Mouse (Mus musculus) hindbrain, embryonic 12.5 days (tissue): ENCODE data around the gene Hbq1a. TPM values are rescaled to one million over a fixed set of nuclear protein-coding genes. Genes with fewer than 3 reads are reported as not detected.

Experiments
- ATAC-seq: fragments of 200-750 bp; cut with Nextera tagmentation; 2 replicates; pipeline ENCODE4 v1.8.0; 2017; ENCODE audit warnings: moderate TSS enrichment; ENCODE audit not compliant: low FRiP score
- H3K27ac ChIP-seq: fragments of 300-500 bp; sonication (generic); 2 replicates; pipeline ENCODE4 v1.5.1; 2016; ENCODE audit warnings: mild to moderate bottlenecking
- H3K27me3 ChIP-seq: fragments of 300-500 bp; sonication (generic); 2 replicates; pipeline ENCODE4 v1.6.1; 2016; ENCODE audit warnings: mild to moderate bottlenecking
- H3K36me3 ChIP-seq: fragments of 300-500 bp; sonication (generic); 2 replicates; pipeline ENCODE4 v1.6.1; 2016; ENCODE audit warnings: mild to moderate bottlenecking
- H3K4me1 ChIP-seq: fragments of 300-500 bp; sonication (generic); 2 replicates; pipeline ENCODE4 v1.6.1; 2016
- H3K4me2 ChIP-seq: fragments of 300-500 bp; sonication (generic); replicated peaks from 2 replicates; pipeline ENCODE4 v1.6.1; 2016; ENCODE audit warnings: mild to moderate bottlenecking
- H3K4me3 ChIP-seq: fragments of 300-500 bp; sonication (generic); 2 replicates; pipeline ENCODE4 v1.5.1; 2016; ENCODE audit warnings: mild to moderate bottlenecking
- H3K9ac ChIP-seq: fragments of 300-500 bp; sonication (generic); 2 replicates; pipeline ENCODE4 v1.6.1; 2016; ENCODE audit warnings: mild to moderate bottlenecking, moderate library complexity
- H3K9me3 ChIP-seq: fragments of 300-500 bp; sonication (generic); replicated peaks from 2 replicates; pipeline ENCODE4 v1.6.1; 2016; ENCODE audit warnings: mild to moderate bottlenecking
- WGBS: fragments of 180-500 bp; shearing (Covaris S2); methylation state at CpG from one replicate; pipeline ENCODE4 v1.1.7; 2016; 5-methylcytosine and 5-hydroxymethylcytosine counted together
- polyA plus RNA-seq: library from polyadenylated mRNA; unstranded; fragments of >200 nt; fragmentation: Nextera tagmentation; extraction: Ambion mirVana; gene quantifications from 2 replicates; pipeline ENCODE4 v1.2.1, GENCODE M21; 2016

Hbq1a gene
- polyA plus RNA-seq, 1 experiment from 2014 or later: 0.72 TPM

- Histone ChIP-seq H3K36me3 (no peaks in the 10 kb centered on the region), H3K9me3 (no peaks in the 10 kb centered on the region), H3K27me3 (peaks cover 13% of the 10 kb centered on the region), H3K4me1 (peaks cover 4% of the 10 kb centered on the region; the same call in 1 of the 2 replicates), H3K4me2 (no peak overlapping the region), H3K9ac (no peak overlapping the region), H3K4me3 (no peak overlapping the region), H3K27ac (no peak overlapping the region)
- no peak for ATAC-seq
- 94% methylated on average over 1 of the region's 1 CpGs for WGBS
These were observed 3.6 kb downstream of the Hbq1a start for GRCm38 (mm10) chr11:32303455-32303854.

DNA sequence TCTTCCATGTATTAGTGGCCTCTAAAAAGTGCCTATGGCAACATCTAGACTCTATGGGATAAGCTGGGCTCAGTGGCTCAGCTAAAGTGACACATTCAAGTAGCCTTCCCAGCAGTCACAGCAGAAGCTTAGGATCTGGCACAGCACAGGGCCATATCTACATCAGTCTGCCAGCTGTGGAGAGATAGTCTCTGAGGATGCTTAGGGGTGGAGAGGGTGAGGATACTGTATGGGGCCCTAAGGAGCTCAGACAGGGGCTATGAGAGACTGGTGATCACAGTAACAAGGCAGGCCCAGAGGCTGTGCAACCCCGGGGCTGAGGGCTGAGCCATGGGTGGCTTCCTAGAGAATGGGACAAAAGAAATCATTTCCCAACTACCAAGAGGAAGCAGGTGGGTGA is 7.1 kb downstream of the Hbq1a start:
- Histone ChIP-seq H3K4me2 (no peak overlapping the region), H3K27me3 (no peaks in the 10 kb centered on the region), H3K4me3 (no peak overlapping the region), H3K4me1 (peaks cover 7% of the 10 kb centered on the region; the same call in 1 of the 2 replicates), H3K27ac (no peak overlapping the region), H3K36me3 (no peaks in the 10 kb centered on the region), H3K9ac (no peak overlapping the region), H3K9me3 (no peaks in the 10 kb centered on the region)
- WGBS: 63% methylated on average over 1 of the region's 1 CpGs
- no peak for ATAC-seq

- ATAC-seq: no peak
- H3K9ac ChIP-seq: no peak overlapping the region
- no peaks in the 10 kb centered on the region for H3K27me3 ChIP-seq
- no peak overlapping the region for H3K4me3 ChIP-seq
- H3K27ac ChIP-seq: no peak overlapping the region
- no peaks in the 10 kb centered on the region for H3K9me3 ChIP-seq
- WGBS: 36% methylated on average over 4 of the region's 4 CpGs
- H3K4me2 ChIP-seq: no peak overlapping the region
- peaks cover 7% of the 10 kb centered on the region; the same call in 1 of the 2 replicates for H3K4me1 ChIP-seq
- no peaks in the 10 kb centered on the region for H3K36me3 ChIP-seq
These were observed 9.6 kb downstream of the Hbq1a start for GRCm38 (mm10) chr11:32309446-32309845.

- Histone ChIP-seq H3K36me3 (no peaks in the 10 kb centered on the region), H3K27me3 (no peaks in the 10 kb centered on the region), H3K4me3 (no peak overlapping the region), H3K27ac (no peak overlapping the region), H3K9ac (no peak overlapping the region), H3K9me3 (no peaks in the 10 kb centered on the region), H3K4me2 (no peak overlapping the region), H3K4me1 (peaks cover 7% of the 10 kb centered on the region; the same call in 1 of the 2 replicates)
- ATAC-seq: no peak
- 68% methylated on average over 3 of the region's 3 CpGs for WGBS
These were observed 10.1 kb downstream of the Hbq1a start for GRCm38 (mm10) chr11:32309928-32310327.

GRCm38 (mm10) chr11:32316009-32316408 is 16.1 kb downstream of the Hbq1a start:
- Histone ChIP-seq H3K36me3 (no peaks in the 10 kb centered on the region), H3K9me3 (no peaks in the 10 kb centered on the region), H3K4me2 (no peak overlapping the region), H3K4me1 (peaks cover 3% of the 10 kb centered on the region; the same call in 1 of the 2 replicates), H3K9ac (no peak overlapping the region), H3K4me3 (no peak overlapping the region), H3K27me3 (no peaks in the 10 kb centered on the region), H3K27ac (no peak overlapping the region)
- no peak for ATAC-seq
- 90% methylated on average over 3 of the region's 3 CpGs for WGBS

DNA sequence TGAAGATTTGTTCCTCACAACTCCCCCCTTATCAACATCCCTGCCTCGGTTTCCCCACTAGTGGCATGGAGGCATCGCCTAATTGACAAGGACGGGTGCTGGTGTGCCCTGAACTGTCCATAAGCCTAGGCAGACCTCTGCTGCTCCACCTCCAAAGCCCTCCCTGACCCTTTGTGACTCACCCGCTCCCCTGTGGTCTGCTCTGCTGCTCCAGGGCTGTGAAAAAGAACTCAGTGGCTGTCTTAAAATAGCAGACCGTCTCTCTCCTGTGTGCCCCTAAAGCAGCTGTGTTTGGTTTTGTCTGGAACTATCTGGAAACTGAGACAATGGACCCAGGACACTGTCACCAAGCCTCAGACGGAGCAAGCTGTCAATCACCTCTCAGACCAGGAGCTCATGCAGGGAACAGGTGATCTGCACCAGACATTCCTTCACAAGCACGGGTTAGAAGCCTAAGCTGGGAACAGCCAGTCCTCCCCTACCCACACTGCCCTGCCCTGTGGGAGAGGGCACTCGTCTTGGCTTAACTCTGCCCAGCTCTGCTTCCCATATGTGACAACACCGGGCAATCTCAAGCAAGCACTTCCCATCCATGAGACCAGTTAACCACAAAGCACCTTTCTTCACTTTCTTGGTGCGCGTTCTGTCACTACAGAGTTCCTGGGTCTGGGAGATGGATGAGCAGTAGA is 20.8 kb downstream of the Hbq1a start:
- Histone ChIP-seq H3K4me1 (peaks cover 6% of the 10 kb centered on the region; the same call in 1 of the 2 replicates), H3K36me3 (no peaks in the 10 kb centered on the region), H3K9me3 (no peaks in the 10 kb centered on the region), H3K27ac (no peak overlapping the region), H3K27me3 (no peaks in the 10 kb centered on the region), H3K4me2 (no peak overlapping the region), H3K9ac (no peak overlapping the region), H3K4me3 (no peak overlapping the region)
- ATAC-seq: no peak
- WGBS: 62% methylated on average over 11 of the region's 11 CpGs

- Histone ChIP-seq H3K4me3 (no peak overlapping the region), H3K4me2 (no peak overlapping the region), H3K4me1 (peaks cover 6% of the 10 kb centered on the region; the same call in 1 of the 2 replicates), H3K9ac (no peak overlapping the region), H3K9me3 (no peaks in the 10 kb centered on the region), H3K27me3 (no peaks in the 10 kb centered on the region), H3K36me3 (no peaks in the 10 kb centered on the region), H3K27ac (no peak overlapping the region)
- WGBS: 44% methylated on average over 8 of the region's 8 CpGs
- ATAC-seq: no peak
These were observed 21.3 kb downstream of the Hbq1a start for GRCm38 (mm10) chr11:32321196-32321565.

DNA sequence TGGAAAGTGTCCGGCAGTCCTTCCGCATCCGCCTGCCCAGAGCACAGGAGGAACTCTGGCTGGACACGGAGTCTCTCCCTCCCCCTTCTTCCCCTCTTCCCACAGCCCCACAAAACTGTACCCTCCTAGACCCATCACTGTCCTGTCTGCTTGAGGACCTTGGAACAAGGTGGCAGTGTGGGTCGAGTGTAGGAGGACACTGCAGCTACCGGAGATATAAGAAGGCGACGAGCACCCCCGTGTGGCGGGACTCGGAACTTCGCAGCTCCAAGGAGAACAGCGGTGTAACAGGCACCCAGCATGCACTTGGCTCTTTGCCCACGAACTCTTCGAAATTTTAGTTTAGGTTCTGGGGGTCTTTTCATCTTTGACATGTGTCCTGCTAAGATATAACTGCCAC is 24.7 kb downstream of the Hbq1a start:
- Histone ChIP-seq H3K36me3 (no peaks in the 10 kb centered on the region), H3K9ac (no peak overlapping the region), H3K27me3 (no peaks in the 10 kb centered on the region), H3K4me1 (peaks cover 6% of the 10 kb centered on the region; the same call in 1 of the 2 replicates), H3K27ac (no peak overlapping the region), H3K9me3 (no peaks in the 10 kb centered on the region), H3K4me2 (peak overlapping the region; percentile 31), H3K4me3 (0 out of 2 replicates have a peak overlapping the region, but pooled peaks have one; percentile 10)
- 9% methylated on average over 15 of the region's 15 CpGs for WGBS
- peak; percentile 78 for ATAC-seq

GRCm38 (mm10) chr11:32331075-32331474 is 31.2 kb downstream of the Hbq1a start:
- 42% methylated on average over 6 of the region's 6 CpGs for WGBS
- H3K27me3 ChIP-seq: no peaks in the 10 kb centered on the region
- no peak overlapping the region for H3K4me3 ChIP-seq
- H3K9ac ChIP-seq: no peak overlapping the region
- no peak overlapping the region for H3K4me2 ChIP-seq
- no peak overlapping the region for H3K27ac ChIP-seq
- H3K9me3 ChIP-seq: no peaks in the 10 kb centered on the region
- H3K36me3 ChIP-seq: no peaks in the 10 kb centered on the region
- H3K4me1 ChIP-seq: peaks cover 8% of the 10 kb centered on the region
- ATAC-seq: no peak

- H3K4me1 ChIP-seq: peaks cover 8% of the 10 kb centered on the region
- H3K36me3 ChIP-seq: no peaks in the 10 kb centered on the region
- ATAC-seq: no peak
- no peak overlapping the region for H3K4me3 ChIP-seq
- H3K4me2 ChIP-seq: no peak overlapping the region
- no peak overlapping the region for H3K9ac ChIP-seq
- 65% methylated on average over 5 of the region's 5 CpGs for whole genome bisulfite sequencing
- no peaks in the 10 kb centered on the region for H3K9me3 ChIP-seq
- H3K27ac ChIP-seq: no peak overlapping the region
- no peaks in the 10 kb centered on the region for H3K27me3 ChIP-seq
These were observed 32.0 kb downstream of the Hbq1a start for GRCm38 (mm10) chr11:32331861-32332260.

- no peaks in the 10 kb centered on the region for H3K27me3 ChIP-seq
- no peaks in the 10 kb centered on the region for H3K36me3 ChIP-seq
- no peak overlapping the region for H3K4me3 ChIP-seq
- ATAC-seq: no peak
- no peak overlapping the region for H3K27ac ChIP-seq
- 77% methylated on average over 2 of the region's 2 CpGs for WGBS
- no peak overlapping the region for H3K9ac ChIP-seq
- H3K4me2 ChIP-seq: no peak overlapping the region
- no peaks in the 10 kb centered on the region for H3K9me3 ChIP-seq
- H3K4me1 ChIP-seq: peaks cover 8% of the 10 kb centered on the region
These were observed 33.4 kb downstream of the Hbq1a start for GRCm38 (mm10) chr11:32333235-32333634.

DNA sequence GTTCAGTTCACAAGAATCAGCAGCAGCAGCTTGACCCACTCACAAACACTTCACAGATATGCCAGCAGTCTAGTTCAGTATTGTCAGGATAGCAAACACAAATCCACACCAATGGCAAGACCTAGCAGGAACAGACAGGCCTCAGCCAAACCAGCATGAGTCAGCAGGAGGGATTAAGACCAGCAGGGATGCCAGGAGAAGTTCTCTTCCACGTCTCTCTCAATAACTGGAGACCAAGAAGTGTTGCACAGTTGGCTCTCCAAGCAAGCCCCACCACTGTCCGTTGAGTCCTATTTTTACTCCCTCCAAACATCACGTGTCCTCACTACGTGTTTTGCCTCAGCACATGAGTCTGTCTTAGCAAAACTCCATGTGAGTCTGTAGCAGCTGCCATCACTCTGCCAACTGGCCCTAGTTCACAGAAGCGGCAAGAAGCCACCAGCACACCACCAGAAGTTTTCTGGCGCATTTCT is 36.6 kb downstream of the Hbq1a start:
- H3K9ac ChIP-seq: no peak overlapping the region
- H3K9me3 ChIP-seq: no peaks in the 10 kb centered on the region
- H3K4me2 ChIP-seq: no peak overlapping the region
- H3K27me3 ChIP-seq: no peaks in the 10 kb centered on the region
- H3K27ac ChIP-seq: no peak overlapping the region
- no peaks in the 10 kb centered on the region for H3K36me3 ChIP-seq
- H3K4me1 ChIP-seq: no peaks in the 10 kb centered on the region
- ATAC-seq: no peak
- 88% methylated on average over 6 of the region's 6 CpGs for WGBS
- H3K4me3 ChIP-seq: no peak overlapping the region

DNA sequence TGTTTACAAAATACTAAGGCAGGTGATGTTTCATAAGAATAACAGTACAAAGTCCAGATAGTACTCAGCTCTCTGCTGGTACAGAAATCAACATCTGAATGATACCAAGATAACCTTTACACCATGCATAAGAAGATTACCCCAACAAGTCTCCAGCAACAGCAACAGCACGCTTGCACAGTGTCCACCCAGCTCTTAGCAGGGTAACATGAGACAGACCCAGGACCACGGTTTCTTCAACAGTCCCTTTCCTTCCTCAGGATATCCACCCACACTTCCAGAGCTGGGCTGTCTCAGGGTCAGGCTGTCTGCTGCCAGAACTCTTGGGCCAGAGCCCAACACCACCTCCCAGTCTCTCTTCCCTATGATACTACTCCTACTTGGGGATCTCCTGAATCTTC is 39.3 kb downstream of the Hbq1a start:
- no peak overlapping the region for H3K4me3 ChIP-seq
- H3K4me1 ChIP-seq: no peaks in the 10 kb centered on the region
- H3K36me3 ChIP-seq: no peaks in the 10 kb centered on the region
- 71% methylated on average over 2 of the region's 2 CpGs for WGBS
- no peak overlapping the region for H3K4me2 ChIP-seq
- H3K9me3 ChIP-seq: no peaks in the 10 kb centered on the region
- H3K27ac ChIP-seq: no peak overlapping the region
- no peaks in the 10 kb centered on the region for H3K27me3 ChIP-seq
- no peak for ATAC-seq
- H3K9ac ChIP-seq: no peak overlapping the region
